Mouse (Mus musculus) inflammation-experienced regulatory T-cells, adult 6 months (primary cell): ENCODE measurements around the gene Eif2b3. TPM values are rescaled to one million over a fixed set of nuclear protein-coding genes. Genes with fewer than 3 reads are reported as not detected.

Source experiments
- ATAC-seq: one replicate; pipeline ENCODE4 v1.8.0; 2017
- polyA plus RNA-seq, 3 experiments: library from polyadenylated mRNA; unstranded; fragments of 100-300 nt; shearing (Covaris generic); gene quantifications; one replicate each; pipeline ENCODE4 v1.2.1; 2017

Gene Eif2b3
- polyA plus RNA-seq: 10 to 100 TPM; 26.8 to 42.3 (median 40.3) TPM

DNA sequence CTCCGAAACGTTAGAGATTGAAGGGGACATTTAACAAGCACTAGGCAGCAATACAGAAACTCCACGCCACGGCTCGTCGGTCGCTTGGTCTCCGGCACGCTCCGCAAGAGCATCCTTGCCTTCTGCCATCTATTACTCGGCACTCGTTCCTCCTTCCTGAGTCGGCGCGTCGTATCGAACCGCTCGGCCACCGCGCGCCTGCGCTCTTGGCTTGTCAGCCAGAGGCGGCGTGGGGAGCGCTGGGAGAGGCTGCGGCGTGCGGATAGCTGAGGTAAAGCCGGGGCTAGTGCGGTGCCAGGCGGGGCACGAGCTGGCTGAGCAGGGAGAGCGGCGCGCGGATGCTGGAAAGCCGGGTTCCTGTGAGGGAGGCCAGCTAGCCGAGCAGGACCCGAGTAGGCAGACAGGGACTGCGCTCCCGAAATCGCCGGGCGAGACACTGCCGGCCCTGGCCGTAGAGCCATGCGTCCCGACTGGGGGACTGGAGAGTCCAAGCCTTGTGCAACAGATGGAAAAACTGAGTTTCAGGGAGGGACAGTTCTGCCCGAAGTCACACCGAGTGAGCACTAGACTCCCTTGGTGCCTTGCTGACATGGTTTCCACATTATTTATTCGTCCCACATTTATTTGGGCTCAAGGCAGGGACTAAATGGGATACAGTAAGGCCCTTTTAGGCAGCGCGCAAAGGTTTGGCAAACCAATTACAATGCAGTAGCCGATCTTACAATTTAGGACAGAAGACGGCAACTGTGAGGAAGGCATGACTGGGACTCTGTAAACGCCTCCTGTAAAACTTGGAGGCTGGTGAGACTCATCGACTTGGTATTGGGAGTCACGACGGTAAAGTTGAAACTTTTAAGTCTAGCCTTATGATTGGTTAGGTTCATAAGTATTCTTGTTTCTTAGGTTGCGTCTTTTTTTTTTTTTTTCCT, at the start of gene Eif2b3:
TSS of gene Eif2b3 (plus strand) at position 197 of the 929 bp plus-strand sequence.
- ATAC-seq: peak; percentile 99

DNA sequence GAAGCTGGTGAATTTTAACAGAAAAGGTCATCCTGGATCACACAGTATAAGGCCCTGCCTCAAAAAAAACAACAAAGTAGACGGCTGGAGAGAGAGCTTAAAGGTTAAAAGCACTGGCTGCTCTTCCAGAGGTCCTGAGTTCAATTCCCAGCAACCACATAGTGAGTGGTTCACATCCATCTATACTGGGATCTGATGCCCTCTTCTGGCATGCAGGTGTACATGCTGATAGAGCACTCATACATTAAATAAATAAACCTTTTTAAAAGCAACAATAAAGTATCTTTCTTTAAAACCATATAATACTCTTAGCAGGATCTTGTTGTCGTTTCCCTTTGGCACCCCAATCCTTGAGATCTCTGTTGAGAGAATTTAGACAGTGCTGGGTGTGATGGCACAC, 42.7 kb upstream of the Eif2b3 start:
- no peak for ATAC-seq

DNA sequence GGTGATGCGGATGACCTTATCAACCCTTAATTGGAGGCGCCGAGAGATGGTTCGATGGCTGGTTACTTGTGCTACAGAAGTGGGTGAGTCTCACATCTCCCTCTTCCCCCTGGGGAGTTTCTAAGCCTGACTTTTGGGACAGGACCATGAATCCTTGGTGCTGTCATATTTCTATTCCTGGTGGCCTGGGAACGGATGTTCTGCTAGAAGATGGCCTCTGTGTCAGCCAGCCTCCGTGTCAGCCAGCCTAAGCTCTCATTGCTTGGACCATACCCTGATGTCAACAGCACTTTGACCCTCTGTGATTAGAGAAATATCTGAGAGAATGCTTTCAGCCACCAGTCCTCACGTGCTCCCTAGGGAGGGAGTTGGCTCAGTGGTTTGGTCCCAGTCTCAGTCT, 33.5 kb upstream of the Eif2b3 start:
- no peak for ATAC-seq

DNA sequence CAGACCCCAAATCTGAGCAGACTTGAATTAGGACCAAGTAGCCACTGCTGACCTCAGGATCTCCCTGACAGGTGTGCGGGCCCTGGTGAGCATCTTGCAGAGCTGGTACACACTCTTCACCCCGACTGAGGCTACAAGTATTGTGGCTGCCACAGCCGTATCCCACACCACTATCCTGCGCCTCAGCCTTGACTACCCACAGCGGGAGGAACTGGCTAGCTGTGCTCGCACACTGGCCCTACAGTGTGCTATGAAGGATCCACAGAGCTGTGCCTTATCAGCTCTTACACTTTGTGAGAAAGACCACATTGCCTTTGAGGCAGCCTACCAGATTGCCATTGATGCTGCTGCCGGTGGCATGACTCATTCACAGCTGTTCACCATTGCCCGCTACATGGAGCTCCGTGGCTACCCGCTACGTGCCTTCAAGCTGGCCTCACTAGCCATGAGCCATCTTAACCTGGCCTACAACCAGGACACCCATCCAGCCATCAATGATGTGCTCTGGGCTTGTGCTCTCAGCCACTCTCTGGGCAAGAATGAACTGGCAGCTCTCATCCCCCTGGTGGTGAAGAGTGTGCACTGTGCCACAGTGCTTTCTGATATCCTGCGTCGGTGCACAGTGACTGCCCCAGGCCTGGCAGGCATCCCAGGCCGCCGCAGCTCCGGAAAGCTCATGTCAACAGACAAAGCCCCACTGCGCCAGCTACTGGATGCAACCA, 32.6 kb upstream of the Eif2b3 start:
- ATAC-seq: peak; percentile 63

DNA sequence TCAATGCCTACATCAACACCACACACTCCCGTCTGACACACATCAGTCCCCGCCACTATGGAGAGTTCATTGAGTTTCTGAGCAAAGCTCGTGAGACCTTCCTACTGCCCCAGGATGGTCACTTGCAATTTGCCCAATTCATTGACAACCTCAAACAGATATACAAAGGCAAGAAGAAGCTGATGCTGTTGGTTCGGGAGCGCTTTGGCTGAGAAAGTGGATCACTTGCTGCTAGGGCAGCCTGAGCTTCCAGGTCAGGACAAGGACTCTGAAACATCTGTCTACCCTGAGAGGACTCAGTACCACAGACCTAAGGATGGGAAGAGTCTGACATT, 32.1 kb upstream of the Eif2b3 start:
- ATAC-seq: no peak

DNA sequence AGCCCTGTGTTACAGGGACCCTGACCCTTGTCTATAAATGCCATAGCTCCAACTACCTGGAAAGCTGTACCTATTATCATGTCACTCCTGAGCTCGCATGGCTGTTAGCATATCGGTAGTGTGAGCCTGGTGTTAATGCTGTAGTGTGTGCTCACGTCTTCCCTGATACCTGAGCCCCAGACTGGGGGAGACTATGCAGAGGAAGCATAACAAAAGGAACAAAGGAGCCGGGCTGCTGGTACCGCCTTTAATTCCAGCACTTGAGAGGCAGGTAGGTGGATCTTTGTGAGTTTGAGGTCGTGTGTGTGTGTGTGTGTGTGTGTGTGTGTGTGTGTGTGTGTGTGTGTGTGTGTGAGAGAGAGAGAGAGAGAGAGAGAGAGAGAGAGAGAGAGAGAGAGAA, 29.5 kb upstream of the Eif2b3 start:
- no peak for ATAC-seq

DNA sequence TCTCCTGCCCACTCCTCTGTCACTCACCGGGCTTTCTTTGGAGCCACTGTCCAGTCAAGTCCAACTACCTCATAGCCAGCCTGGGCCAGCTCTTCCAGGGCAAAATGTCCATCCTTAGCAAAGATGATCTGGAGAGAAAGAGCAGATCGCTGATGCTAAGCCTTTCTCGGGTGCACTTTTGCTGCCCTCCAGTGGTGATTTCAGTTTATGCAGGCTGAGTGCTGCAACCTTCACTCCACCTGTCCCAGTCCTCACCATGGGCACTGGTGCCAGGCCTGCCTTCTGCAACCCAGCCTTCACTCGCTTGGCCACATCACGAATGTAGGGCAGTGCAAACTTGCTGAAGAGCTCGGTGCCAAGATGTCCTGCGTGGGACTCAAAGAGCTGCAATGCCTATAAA, 27.8 kb upstream of the Eif2b3 start:
- ATAC-seq: peak; percentile 43

DNA sequence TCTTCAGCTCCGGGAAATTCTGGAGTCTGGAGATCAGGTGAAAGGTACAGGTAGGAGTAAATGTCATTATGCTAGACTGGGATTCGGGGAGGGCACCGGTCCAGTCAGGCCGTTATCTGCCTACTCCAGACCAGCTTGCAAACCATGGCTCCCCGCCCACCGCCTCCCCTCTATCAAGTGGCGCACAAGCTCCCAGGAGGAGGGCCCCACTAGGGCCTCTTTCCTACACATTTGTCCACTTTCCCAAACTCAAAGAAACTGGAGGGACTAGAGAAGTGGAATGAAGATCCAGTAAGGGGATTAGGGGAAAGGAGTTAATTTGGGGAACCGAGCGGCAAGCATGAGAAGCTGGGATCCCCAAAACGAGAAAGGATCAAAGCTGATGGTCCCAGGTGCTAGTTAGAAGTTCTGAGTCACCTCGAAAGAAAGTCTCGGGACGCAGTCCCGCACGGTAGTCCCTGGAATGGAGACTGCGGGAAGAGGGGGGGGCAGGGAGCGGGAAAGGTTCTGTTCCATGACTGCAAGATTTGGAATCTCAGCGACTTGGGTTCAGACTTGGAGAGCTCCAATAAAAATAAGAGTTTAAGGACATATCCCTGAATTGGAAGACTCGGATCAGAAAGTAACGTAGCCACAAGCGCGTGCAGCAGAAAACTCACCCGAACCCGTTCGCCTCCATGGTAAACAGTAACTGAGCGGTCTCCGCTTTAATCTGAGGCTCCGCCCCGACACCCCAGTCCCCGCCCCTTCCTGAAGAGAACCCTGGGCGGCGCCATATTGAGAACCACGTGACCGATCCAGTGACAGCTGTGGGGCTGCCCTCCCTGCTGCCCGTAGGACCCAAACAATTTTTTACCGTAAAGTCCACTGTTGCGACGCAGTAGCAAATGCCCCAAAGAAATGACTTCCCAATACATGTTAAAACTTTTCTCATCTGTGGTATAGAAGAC, 25.3 kb upstream of the Eif2b3 start, which contains the start of gene Urod:
TSS of gene Urod (minus strand) at position 742 of the 950 bp plus-strand sequence.
- ATAC-seq: peak; percentile 91

DNA sequence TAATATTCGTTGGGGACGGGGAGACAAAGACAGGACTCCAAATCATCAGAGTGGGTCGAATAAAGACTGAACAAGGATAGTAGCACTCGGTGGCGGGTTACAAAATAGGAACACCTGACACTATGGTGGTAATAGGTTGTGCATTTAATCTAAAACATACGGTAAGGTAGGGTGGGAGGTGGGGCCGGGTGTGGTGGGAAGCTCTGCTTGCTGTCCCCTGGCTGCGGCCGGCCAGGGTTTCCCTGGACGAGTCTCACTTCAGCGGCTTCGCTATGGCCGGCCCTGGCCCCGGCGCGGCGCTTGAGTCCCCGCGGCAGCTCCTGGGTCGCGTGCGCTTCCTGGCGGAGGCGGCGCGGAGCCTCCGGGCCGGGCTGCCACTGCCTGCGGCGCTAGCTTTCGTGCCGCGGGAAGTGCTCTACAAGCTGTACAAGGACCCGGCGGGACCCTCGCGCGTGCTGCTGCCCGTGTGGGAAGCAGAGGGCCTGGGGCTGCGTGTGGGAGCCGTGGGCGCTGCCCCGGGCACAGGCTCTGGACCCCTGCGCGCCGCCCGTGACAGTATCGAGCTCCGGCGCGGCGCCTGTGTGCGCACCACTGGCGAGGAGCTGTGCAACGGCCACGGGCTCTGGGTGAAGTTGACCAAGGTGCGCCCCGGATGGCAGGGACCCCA, 23.9 kb upstream of the Eif2b3 start, which contains the start of gene Hectd3:
TSS of gene Hectd3 (plus strand) at position 187 of the 667 bp plus-strand sequence.
- peak; percentile 36 for ATAC-seq

DNA sequence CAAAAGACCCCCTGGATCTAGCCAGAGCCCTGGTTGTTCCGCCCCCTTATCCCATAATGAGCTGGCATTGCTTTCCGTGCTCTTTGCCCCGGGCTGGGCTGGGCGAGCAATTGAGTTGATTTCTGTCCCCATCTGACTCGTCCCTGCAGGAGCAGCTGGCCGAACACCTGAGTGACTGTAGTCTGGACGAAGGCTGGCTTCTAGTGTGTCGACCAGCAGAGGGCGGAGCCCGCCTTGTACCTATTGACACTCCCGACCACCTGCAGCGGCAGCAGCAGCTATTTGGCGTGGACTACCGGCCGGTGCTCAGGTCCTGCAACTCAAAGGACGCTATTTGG, 23.4 kb upstream of the Eif2b3 start:
- no peak for ATAC-seq

DNA sequence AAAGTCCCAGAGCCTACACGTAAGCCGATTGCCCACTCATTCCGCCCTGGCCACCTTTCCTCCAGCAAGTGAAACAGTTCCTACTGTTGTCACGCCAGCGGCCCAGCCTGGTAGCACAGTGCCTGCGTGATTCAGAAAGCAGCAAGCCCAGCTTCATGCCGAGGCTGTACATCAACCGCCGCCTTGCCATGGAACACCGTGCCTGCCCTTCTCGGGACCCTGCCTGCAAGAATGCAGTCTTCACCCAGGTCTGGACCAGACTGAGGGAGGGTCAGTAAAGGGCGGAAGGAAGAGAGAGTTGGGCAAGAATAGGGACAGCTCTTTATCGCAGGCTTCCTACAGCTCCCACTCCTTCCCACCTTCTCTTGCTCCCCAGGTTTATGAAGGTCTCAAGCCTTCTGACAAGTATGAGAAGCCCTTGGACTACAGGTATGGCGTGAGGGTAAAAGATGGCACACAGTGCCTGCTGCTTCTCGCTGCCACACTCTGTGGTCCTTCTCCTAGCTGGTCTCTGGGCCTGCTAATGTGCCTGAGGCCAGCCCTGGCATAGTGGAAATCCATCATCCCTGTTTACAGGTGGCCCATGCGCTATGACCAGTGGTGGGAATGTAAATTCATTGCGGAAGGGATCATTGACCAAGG, 19.6 kb upstream of the Eif2b3 start:
- ATAC-seq: no peak

DNA sequence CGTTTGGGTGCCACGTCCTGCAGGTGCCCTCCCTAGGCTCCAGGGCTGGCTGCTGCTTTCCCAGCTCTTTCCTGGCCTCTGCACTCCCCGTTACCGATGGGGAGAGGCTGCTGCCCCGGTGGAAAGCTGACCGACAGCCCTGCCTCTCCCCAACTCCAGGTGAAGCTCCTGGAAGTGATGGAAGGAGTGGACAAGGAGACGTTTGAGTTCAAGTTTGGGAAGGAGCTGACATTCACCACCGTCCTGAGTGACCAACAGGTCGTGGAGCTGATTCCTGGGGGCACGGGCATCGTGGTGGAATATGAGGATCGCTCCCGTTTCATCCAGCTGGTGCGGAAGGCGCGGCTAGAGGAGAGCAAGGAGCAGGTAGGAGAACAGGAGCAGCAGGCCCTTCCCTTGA, 17.2 kb upstream of the Eif2b3 start:
- ATAC-seq: no peak

DNA sequence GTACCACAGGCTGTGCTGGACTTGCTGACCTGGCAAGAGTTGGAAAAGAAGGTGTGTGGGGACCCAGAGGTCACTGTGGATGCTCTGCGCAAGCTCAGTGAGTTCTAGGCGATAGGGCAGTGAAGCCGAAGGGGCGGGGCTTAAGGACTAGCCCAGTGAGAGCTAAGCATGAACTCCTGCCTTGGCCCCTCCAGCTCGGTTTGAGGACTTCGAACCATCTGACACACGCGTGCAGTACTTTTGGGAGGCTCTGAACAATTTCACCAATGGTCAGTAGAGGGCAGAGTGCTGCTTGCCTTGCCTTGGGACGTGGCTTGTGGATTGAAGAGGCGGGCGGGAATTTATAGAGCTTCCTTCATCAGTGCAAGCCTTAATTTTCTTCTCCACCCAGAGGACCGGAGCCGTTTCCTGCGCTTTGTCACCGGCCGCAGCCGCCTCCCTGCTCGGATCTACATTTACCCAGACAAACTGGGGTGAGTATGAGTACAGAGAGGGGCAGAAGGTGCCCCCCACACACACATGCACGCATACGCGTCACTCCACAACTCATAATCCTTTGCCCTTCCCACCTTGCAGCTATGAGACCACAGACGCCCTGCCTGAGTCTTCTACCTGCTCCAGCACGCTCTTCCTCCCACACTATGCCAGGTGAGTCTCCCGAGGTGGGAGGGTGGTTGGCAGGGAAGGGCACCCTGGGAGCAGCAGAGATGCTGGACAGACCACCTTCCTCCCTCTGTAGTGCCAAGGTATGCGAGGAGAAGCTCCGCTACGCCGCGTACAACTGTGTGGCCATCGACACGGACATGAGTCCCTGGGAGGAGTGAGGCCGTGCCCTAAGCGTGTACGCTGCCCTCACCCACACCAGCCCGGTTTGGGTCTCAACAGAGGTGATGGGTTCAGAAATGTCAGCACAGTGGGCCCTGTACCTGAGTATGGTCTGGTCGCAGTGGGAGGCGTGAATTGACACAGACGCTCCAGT, 16.4 kb upstream of the Eif2b3 start:
- ATAC-seq: peak; percentile 70

DNA sequence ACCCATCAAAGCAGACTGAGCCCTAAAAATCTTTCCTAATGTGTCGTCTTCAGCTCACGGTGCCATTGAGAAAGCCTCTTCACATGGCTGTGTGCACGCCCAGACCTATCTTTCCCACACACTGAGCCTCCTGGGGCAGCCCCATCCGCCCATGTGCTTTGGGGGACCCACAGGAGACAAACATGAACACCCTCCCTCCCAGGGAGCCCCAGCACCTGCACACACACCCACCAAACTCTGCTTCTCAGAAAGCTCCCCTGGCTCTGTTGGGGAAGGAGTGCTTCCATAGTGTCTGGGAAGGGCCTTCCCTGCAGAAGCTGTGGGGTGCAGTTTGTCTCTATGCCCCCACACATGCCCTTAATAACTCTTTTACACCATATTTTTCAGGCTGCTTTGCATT, 14.6 kb upstream of the Eif2b3 start:
- no peak for ATAC-seq

DNA sequence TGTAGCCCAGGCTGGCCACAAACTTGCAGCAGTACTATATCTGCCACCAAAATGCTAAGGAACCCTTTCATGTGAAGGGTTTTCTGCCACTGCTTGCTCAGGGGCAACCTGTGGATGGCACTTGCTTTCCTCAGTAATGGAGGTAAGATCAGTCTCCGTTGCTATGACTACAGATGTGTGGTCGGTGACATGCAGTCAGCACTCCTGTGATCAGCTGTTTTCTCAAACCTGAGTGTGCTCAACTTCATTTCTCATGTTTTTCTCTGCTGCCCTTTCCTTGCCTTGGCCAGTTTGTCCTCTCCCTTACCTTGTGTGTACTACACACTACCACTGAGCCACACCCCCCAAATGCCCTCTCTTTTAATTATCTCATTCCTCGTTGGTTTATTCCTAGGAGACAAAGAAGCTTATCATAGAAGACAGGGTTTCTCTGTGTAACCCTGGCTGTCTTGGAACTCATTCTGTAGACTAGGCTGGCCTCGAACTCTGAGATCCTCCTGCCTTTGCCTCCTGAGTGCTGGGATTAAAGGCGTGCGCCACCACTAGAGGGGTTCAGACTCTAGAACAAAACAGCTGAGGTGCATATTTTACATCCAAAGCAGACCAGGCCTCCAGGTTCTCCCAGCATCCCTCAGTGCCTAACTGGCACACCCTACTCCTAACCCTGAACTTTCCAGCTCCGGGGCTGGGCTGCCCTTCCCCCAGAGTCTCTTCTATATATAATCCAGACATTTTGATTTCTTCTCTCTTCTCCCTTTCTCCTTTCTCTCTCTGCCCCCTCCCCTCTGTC, 13.4 kb upstream of the Eif2b3 start:
- no peak for ATAC-seq

DNA sequence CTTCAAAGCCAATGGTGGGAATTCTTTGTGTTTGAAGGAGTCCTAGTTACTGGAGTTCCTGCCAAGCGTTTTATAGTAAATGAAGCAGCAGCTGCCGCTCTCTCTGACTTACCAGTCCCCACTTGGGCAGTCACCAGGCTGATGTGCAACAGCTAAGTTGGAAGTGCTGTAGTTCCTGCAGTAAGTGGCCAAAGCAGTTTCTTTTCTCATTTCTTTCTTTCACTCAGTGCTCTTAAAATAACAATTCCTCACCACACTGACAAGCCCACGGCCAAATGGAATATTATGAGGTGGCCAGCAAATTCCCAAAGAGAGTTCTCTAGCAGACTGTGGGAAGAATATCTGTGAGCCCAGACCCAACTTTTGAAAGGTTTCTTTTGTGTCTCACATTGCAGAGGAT, 12.1 kb upstream of the Eif2b3 start:
- ATAC-seq: no peak

DNA sequence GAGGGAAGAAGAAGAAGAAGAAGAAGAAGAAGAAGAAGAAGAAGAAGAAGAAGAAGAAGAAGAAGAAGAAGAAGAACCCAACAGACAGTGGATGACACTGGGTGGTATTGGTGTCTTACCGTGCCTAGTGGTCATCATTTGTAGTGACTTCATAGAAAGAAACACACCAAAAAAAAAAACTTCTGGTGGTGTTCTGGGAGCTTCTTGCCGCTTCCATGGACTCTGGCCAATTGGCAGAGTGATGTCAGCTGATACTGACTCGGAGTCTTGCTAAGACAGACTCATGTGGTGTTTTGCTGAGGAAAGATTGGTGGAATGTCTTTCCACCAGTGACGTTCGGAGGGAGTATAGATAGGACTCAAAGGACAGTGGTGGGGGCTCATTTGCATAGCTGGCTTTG, 9.0 kb upstream of the Eif2b3 start:
- no peak for ATAC-seq

DNA sequence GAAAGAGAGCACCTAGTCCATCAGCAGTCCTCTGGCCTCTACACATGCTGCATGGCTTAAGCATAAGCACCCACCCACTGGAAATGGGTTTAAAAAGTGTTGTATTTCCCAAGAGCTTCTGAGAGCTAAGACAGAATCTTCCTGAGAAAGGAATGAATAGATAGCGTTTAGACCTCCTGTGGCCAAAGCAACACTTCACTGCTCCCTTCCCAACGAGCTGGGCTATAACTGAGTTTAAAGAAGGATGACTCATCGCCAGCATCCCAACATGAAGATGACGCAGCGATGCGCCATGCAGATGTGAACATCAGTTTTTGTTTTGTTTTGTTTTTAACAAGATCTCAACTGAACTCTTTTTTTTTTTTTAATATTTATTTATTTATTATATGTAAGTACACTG, 5.6 kb upstream of the Eif2b3 start:
- ATAC-seq: no peak

DNA sequence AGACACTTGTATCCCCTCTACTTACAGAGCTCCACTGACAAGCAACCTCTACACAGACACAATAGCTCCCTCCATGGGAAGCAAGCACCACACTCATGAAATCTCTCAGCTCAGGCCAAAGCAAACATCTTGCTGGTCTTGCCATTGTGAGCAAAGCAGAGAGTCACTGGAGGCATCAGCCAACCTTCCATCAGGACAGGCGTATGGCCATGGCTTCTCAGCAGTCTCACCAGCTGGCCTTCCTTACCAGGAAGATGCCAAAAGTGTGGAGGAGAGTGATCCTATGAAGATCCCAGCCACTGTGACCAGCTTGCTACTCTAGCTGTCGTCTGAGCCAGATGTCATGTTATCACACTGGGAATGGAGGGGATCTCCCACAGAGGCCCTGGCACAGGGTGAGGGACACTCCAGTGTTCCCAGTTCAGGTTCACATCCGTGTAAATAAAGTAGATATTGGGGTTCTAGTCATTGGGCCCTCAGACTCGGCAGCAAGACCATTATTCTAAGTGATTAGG, 4.2 kb upstream of the Eif2b3 start:
- no peak for ATAC-seq
